Comparison of ENCODE assay signal across 8 mouse cellular contexts in genomic region chr7:17027588-17028343, GRCm38 (mm10). TPM values are rescaled to one million over a fixed set of nuclear protein-coding genes. Genes with fewer than 3 reads are reported as not detected.
DNase-seq lines count a peak whose midpoint lies in the region; ATAC-seq lines count a peak whose summit lies in the region.

Gene Ppp5c, minus strand, starts transcription at chr7:17027924.

- intact Hi-C loops in gastrocnemius, postnatal 14 days (cut with DNase I; ENCODE audit: low total_unique reads), result no loop called here
- intact Hi-C loops in left cerebral cortex, postnatal 10 days (cut with DNase I), result no loop called here

- peak; percentile 15 for ATAC-seq in inflammation-experienced regulatory T-cells, adult 6 months
- ATAC-seq in megakaryocyte-erythroid progenitor cell, adult 5-6 weeks (replicated peaks; ENCODE audit: low FRiP score, low TSS enrichment, poor library complexity, severe bottlenecking), result peak; percentile 58

- peak; percentile 81 for DNase-seq in adipocyte (ENCODE audit: low spot score)
- DNase-seq in embryo, embryonic 10 days (ENCODE audit: low spot score), result peak; percentile 97
- peak; percentile 95 for DNase-seq in gastrocnemius, postnatal 14 days
- peak; percentile 89 to 97 for DNase-seq in left cerebral cortex, postnatal 10 days (ENCODE audit: extremely low spot score in 1 of 2, low spot score in 2 of 2)
- DNase-seq in right cerebral cortex, postnatal 25 days, result peak; percentile 91
- DNase-seq in urinary bladder, postnatal 4 days (ENCODE audit: low spot score in 2 of 2), result peak; percentile 91 to 94

RNA-seq across cellular contexts. Expression of gene Ppp5c, which starts in this region (rescaled TPM):
- total RNA-seq in gastrocnemius, postnatal 14 days (2021), result 10 to 100 TPM; 56.3 to 67.8 TPM
- 10 to 100 TPM; 55.1 to 67.1 (median 62.0) TPM for polyA plus RNA-seq in inflammation-experienced regulatory T-cells, adult 6 months (2017; shearing (Covaris generic))
- total RNA-seq in left cerebral cortex, postnatal 10 days (2021), result 100 to 1,000 TPM; 157 to 162 TPM
- 148 and 150 TPM in 2 replicates for total RNA-seq in megakaryocyte-erythroid progenitor cell, adult 5-6 weeks (2014; fragmentation: Nextera tagmentation)
- total RNA-seq in megakaryocyte-erythroid progenitor cell, adult 5-6 weeks (2017), result 58.8 and 82.4 TPM in 2 replicates

Comparison
In these comparisons a context has a peak if more than half of its experiments do, and no peak if none do; other contexts are left out.
1. Peak in every context shown above with its lines: DNase-seq and ATAC-seq.